Mouse (Mus musculus): ENCODE results near the gene Cul4a. TPM values are rescaled to one million over a fixed set of nuclear protein-coding genes. Genes with fewer than 3 reads are reported as not detected.

Gene Cul4a
- polyA plus RNA-seq, 1 experiment from 2014 or later: 98.9 TPM

- H3K27ac ChIP-seq (ENCODE audit: low read depth): no peak overlapping the region
- peaks cover 35% of the 10 kb centered on the region for H3K36me3 ChIP-seq (ENCODE audit: insufficient read depth)
- no peak overlapping the region for H3K4me3 ChIP-seq (ENCODE audit: low read depth, low read length)
- no peak overlapping the region for H3K4me2 ChIP-seq
- no peak for TF ChIP-seq CTCF (IDR thresholded peaks at IDR 0.05; ENCODE audit: low read depth)
- H3K4me1 ChIP-seq (ENCODE audit: insufficient read depth): no peaks in the 10 kb centered on the region
- no peak overlapping the region for H3K9ac ChIP-seq
- DNase-seq (no peak), ATAC-seq (ENCODE audit: insufficient read depth) (no peak)
- no peaks in the 10 kb centered on the region for H3K27me3 ChIP-seq (ENCODE audit: insufficient read depth, low read length)
- no peaks in the 10 kb centered on the region for H3K9me3 ChIP-seq (ENCODE audit: low read depth, low read length)
- 77% methylated on average over 6 of the region's 6 CpGs for WGBS
Measured at GRCm38 (mm10) chr8:13179482-13179881, 74.1 kb downstream of the Cul4a start.

DNA sequence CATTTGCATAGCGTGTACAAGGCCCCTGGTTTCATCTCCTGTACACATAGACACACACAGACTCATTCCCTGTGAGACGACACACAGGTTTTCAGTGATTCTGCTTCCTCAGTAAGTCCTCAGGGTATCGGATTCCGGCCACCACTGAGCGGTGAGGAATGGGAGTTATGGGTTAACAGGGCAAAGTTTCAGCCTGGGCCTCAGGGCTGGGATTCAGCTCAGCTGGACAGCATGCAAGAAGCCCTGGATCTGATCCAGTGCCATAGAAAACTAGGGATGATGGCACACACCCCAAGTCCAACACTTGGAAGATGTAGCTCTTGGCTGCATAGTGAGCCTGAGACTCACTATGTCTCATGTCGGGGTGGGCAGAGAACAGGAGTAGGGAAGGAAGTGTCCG lies 74.5 kb downstream of the Cul4a start:
- no peak for TF ChIP-seq CTCF (IDR thresholded peaks at IDR 0.05; ENCODE audit: low read depth)
- no peak for ATAC-seq (ENCODE audit: insufficient read depth)
- Histone ChIP-seq H3K36me3 (ENCODE audit: insufficient read depth) (peaks cover 32% of the 10 kb centered on the region), H3K27ac (ENCODE audit: low read depth) (no peak overlapping the region), H3K27me3 (ENCODE audit: insufficient read depth, low read length) (no peaks in the 10 kb centered on the region), H3K9ac (no peak overlapping the region), H3K4me1 (ENCODE audit: insufficient read depth) (no peaks in the 10 kb centered on the region), H3K9me3 (ENCODE audit: low read depth, low read length) (no peaks in the 10 kb centered on the region), H3K4me3 (ENCODE audit: low read depth, low read length) (no peak overlapping the region), H3K4me2 (no peak overlapping the region)
- DNase-seq: no peak
- WGBS: 62% methylated on average over 7 of the region's 7 CpGs

DNA sequence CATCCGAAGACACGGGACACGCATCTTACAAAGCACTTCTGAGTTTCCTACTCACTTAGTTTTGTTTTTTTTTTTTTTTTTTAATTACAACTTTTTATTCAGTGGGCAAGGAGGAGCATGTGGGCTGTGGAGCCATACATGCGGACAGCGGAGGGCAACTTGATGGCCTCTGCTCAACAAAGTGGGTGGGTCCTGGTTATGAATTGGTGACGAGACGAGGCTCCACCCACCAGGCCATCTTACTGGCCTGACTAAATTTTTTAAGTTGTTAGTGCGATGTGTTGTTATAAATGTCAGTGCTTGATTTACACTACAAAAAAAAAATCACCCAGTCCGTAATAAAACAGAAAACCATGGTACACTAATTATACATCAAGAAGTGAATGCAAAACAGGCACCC lies 75.0 kb downstream of the Cul4a start:
- ATAC-seq (ENCODE audit: insufficient read depth) (no peak), DNase-seq (no peak)
- Histone ChIP-seq H3K36me3 (ENCODE audit: insufficient read depth) (peaks cover 27% of the 10 kb centered on the region), H3K27ac (ENCODE audit: low read depth) (no peak overlapping the region), H3K4me2 (no peak overlapping the region), H3K9ac (no peak overlapping the region), H3K9me3 (ENCODE audit: low read depth, low read length) (no peaks in the 10 kb centered on the region), H3K4me3 (ENCODE audit: low read depth, low read length) (no peak overlapping the region), H3K4me1 (ENCODE audit: insufficient read depth) (no peaks in the 10 kb centered on the region), H3K27me3 (ENCODE audit: insufficient read depth, low read length) (no peaks in the 10 kb centered on the region)
- 68% methylated on average over 9 of the region's 9 CpGs for WGBS
- no peak for TF ChIP-seq CTCF (IDR thresholded peaks at IDR 0.05; ENCODE audit: low read depth)

- 67% methylated on average over 18 of the region's 18 CpGs for WGBS
- H3K27ac ChIP-seq (ENCODE audit: low read depth): no peak overlapping the region
- DNase-seq (no peak), ATAC-seq (ENCODE audit: insufficient read depth) (no peak)
- peaks cover 20% of the 10 kb centered on the region for H3K36me3 ChIP-seq (ENCODE audit: insufficient read depth)
- no peaks in the 10 kb centered on the region for H3K4me1 ChIP-seq (ENCODE audit: insufficient read depth)
- H3K9me3 ChIP-seq (ENCODE audit: low read depth, low read length): no peaks in the 10 kb centered on the region
- H3K9ac ChIP-seq: no peak overlapping the region
- no peak overlapping the region for H3K4me3 ChIP-seq (ENCODE audit: low read depth, low read length)
- H3K27me3 ChIP-seq (ENCODE audit: insufficient read depth, low read length): no peaks in the 10 kb centered on the region
- TF ChIP-seq CTCF (IDR thresholded peaks at IDR 0.05; ENCODE audit: low read depth): no peak
- no peak overlapping the region for H3K4me2 ChIP-seq
Measured at GRCm38 (mm10) chr8:13180911-13181690, 75.7 kb downstream of the Cul4a start.

- DNase-seq (no peak), ATAC-seq (ENCODE audit: insufficient read depth) (no peak)
- no peak for TF ChIP-seq CTCF (IDR thresholded peaks at IDR 0.05; ENCODE audit: low read depth)
- Histone ChIP-seq H3K27me3 (ENCODE audit: insufficient read depth, low read length) (no peaks in the 10 kb centered on the region), H3K9ac (no peak overlapping the region), H3K4me2 (no peak overlapping the region), H3K36me3 (ENCODE audit: insufficient read depth) (peaks cover 15% of the 10 kb centered on the region), H3K4me1 (ENCODE audit: insufficient read depth) (no peaks in the 10 kb centered on the region), H3K4me3 (ENCODE audit: low read depth, low read length) (no peak overlapping the region), H3K27ac (ENCODE audit: low read depth) (no peak overlapping the region), H3K9me3 (ENCODE audit: low read depth, low read length) (no peaks in the 10 kb centered on the region)
- WGBS: 41% methylated on average over 2 of the region's 2 CpGs
Measured at GRCm38 (mm10) chr8:13181691-13181976, 76.2 kb downstream of the Cul4a start.

- no peaks in the 10 kb centered on the region for H3K36me3 ChIP-seq (ENCODE audit: insufficient read depth)
- H3K9me3 ChIP-seq (ENCODE audit: low read depth, low read length): no peaks in the 10 kb centered on the region
- DNase-seq (no peak), ATAC-seq (ENCODE audit: insufficient read depth) (no peak)
- TF ChIP-seq CTCF (IDR thresholded peaks at IDR 0.05; ENCODE audit: low read depth): no peak
- WGBS: 72% methylated on average over 8 of the region's 8 CpGs
- no peak overlapping the region for H3K9ac ChIP-seq
- H3K4me1 ChIP-seq (ENCODE audit: insufficient read depth): no peaks in the 10 kb centered on the region
- H3K4me3 ChIP-seq (ENCODE audit: low read depth, low read length): no peak overlapping the region
- no peaks in the 10 kb centered on the region for H3K27me3 ChIP-seq (ENCODE audit: insufficient read depth, low read length)
- no peak overlapping the region for H3K4me2 ChIP-seq
- H3K27ac ChIP-seq (ENCODE audit: low read depth): no peak overlapping the region
Measured at GRCm38 (mm10) chr8:13186819-13187218, 81.4 kb downstream of the Cul4a start.

GRCm38 (mm10) chr8:13187229-13187628 lies 81.8 kb downstream of the Cul4a start:
- ATAC-seq (ENCODE audit: insufficient read depth) (no peak), DNase-seq (no peak)
- no peaks in the 10 kb centered on the region for H3K36me3 ChIP-seq (ENCODE audit: insufficient read depth)
- no peak overlapping the region for H3K4me3 ChIP-seq (ENCODE audit: low read depth, low read length)
- H3K9me3 ChIP-seq (ENCODE audit: low read depth, low read length): no peaks in the 10 kb centered on the region
- WGBS: 71% methylated on average over 9 of the region's 9 CpGs
- no peak for TF ChIP-seq CTCF (IDR thresholded peaks at IDR 0.05; ENCODE audit: low read depth)
- H3K4me1 ChIP-seq (ENCODE audit: insufficient read depth): no peaks in the 10 kb centered on the region
- H3K4me2 ChIP-seq: no peak overlapping the region
- H3K27me3 ChIP-seq (ENCODE audit: insufficient read depth, low read length): no peaks in the 10 kb centered on the region
- H3K9ac ChIP-seq: no peak overlapping the region
- H3K27ac ChIP-seq (ENCODE audit: low read depth): no peak overlapping the region
